Mouse (Mus musculus) cerebellum, adult 8-10 months (tissue): ENCODE measurements around the gene Meltf.
A peak's percentile ranks its signal among the peaks of the same experiment; 100 is the strongest.

Source experiments
- DNase-seq: peaks from one replicate; pipeline ENCODE4 v3.0.0; 2022

The Meltf gene

GRCm38 (mm10) chr16:31878573-31879257 is at the start of gene Meltf:
Meltf (plus strand) TSS chr16:31878810.
- DNase-seq: peak; percentile 80

GRCm38 (mm10) chr16:31830726-31831125 is 47.9 kb upstream of the Meltf start:
- no peak for DNase-seq

DNA sequence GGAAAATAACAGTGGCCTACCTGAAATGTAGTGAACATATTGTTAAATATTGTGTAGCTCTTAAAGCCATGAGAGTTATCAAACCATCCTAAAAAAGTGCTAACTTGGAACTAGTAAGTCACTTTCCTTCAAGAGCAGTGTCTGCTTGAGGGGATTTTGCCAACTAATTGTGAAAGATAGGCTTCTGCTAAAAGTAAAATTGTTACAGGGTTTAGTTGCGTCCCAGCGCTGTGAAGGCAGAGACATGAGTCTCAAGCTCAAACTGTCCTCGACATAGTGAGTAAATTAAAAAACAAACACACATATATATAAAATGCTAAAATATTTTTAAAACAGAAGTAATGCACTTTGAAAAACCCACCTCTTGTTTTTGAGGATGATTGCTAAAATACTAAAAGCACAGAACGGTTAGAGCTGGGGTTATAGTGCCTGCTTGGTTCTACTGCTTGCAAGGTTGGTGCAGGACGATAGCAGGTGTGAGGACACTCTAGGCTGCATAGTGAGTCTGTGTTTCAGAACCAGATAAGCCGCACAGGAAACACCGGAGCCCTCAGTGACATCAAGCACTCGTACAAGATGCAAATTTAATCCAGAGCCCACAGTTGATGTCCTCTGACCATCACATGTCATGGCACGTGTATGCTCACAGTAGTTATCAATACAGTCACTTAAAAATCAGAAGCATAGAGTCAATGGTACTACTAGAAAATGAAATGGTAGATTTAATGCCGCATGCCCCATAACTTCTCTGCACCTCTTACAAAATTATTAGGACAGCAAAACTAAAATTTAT is 45.8 kb upstream of the Meltf start:
- DNase-seq: no peak

- no peak for DNase-seq
Measured at GRCm38 (mm10) chr16:31834011-31834584, 44.5 kb upstream of the Meltf start.

- no peak for DNase-seq
Measured at GRCm38 (mm10) chr16:31834662-31835318, 43.8 kb upstream of the Meltf start.

DNA sequence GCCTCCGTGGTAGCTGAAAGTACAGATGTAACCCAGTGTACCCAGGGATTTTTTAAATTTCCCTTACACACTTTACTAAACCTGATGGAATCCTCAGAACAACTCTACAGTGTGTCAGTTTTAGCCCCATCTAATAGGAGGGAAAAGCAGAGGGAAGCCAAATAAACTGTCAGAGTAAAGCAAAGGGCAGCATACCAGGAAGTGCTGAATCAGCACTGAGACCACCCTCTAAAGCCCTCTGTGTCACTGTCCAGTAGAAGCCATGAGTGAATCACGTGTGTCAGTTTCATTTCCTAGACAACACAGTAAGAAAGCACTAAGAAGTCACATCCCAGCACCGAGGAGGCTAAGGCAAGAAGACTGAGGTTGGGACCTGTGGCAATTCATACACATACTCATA is 41.2 kb upstream of the Meltf start:
- DNase-seq: no peak

DNA sequence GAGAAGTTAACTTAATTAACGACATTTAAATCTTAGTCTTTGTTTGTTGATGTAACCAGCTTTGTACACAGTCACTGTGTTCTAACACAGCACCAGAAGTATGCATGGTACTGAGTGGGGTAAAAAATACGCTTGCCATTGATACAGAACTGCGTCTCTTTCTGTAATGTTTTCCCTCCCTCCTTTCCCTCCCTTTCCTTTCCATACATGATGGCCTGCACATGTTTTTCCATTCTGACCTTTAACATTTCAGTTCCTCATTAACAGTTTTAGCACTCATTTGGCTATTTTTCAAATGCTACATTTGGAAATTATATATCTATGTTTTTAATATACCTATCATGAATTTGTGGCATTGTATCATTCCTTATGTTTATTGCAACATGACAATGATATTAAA is 34.4 kb upstream of the Meltf start:
- no peak for DNase-seq

DNA sequence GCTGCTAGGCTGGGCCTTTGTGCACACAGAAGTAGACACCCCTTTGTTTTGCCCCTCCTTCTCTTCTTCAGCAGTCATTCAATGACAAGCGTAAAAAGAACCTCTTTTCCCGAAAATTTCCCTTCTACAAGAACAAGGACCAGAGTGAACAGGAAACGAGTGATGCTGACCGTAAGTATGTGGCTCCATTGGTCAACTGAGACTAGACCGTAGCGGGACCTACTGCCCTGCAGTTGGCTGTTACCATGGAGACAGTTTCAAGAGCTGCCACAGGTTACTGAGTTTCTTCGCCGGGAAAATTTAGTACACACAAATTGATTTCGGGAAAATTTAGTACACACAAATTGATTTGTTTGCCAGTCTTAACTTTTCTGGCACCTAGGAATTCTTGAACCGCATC is 31.8 kb upstream of the Meltf start:
- DNase-seq: no peak

DNA sequence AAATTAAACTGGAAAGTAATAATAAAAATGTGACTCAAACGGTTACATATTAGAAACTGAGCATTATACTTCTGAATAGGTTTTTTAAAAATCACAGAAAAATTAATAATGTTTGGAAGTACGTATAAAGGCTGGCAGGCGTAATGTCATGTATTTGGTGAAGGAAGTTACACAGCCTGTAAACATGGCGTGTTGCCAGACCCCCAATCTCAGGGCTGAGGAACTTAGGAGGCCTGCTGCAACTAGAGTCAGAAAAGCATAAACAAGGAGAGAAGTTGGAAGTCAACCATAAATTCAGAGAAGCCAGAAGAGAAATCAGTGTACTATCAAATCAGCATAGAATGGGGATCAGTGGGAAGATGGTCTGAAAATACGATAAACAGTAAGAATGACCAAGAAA is 14.7 kb upstream of the Meltf start:
- DNase-seq: no peak

- no peak for DNase-seq
Measured at GRCm38 (mm10) chr16:31865242-31865641, 13.4 kb upstream of the Meltf start.

GRCm38 (mm10) chr16:31866911-31867310 is 11.7 kb upstream of the Meltf start:
- no peak for DNase-seq

GRCm38 (mm10) chr16:31867736-31868135 is 10.9 kb upstream of the Meltf start:
- DNase-seq: no peak

GRCm38 (mm10) chr16:31873721-31874120 is 4.9 kb upstream of the Meltf start:
- DNase-seq: no peak

GRCm38 (mm10) chr16:31875391-31875790 is 3.2 kb upstream of the Meltf start:
- no peak for DNase-seq

GRCm38 (mm10) chr16:31876386-31876785 is 2.2 kb upstream of the Meltf start:
- peak; percentile 73 for DNase-seq

DNA sequence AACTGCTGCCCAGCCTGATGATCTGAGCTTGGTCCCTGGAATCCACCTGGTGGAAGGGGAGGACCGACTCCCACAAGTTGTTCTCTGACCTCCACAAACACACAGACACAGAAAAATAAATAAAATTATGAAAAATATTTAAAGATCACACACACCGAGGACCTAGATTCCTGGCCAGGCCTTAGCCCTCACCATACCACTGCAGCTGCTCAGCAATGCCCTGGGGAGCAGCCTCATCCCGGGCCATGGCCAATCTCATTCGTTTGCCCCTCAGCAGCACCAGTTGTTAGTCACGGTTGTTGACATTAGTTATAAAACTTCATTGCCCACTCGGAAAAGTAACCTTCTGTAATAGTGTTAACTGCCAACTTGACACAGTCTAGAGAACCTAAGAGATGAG is 558 bp upstream of the Meltf start:
- no peak for DNase-seq

DNA sequence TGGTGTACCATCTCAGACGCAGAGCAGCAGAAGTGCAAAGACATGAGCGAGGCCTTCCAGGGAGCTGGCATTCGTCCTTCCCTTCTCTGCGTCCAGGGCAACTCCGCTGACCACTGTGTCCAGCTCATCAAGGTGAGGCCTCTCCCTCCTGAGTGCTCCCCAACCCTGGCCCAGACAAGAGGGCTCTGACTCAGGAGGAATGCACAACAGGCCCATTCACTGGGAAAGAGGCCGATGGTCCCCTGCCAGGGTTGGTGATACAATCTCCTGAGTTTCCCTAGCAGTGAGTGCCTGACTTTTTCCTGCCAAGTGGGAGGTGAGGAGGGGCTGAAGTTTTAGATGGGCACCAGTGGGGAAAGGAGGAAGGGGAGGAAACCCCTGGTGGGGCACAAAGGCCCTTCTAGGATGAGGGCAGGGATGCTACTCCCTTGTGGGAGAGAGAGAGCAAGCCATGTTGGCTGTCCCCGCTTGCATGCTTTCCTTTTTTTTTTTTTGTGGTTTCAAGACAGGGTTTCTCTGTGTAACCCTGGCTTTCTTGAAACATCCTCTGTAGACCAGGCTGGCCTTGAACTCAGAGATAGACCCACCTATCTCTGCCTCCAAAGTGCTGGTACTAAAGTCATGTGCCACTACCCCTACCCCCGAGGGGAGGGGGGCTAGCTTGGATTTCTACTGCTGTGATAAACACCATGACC is 1.7 kb downstream of the Meltf start:
- DNase-seq: peak; percentile 27

GRCm38 (mm10) chr16:31882381-31882908 is 3.8 kb downstream of the Meltf start:
- DNase-seq: no peak

DNA sequence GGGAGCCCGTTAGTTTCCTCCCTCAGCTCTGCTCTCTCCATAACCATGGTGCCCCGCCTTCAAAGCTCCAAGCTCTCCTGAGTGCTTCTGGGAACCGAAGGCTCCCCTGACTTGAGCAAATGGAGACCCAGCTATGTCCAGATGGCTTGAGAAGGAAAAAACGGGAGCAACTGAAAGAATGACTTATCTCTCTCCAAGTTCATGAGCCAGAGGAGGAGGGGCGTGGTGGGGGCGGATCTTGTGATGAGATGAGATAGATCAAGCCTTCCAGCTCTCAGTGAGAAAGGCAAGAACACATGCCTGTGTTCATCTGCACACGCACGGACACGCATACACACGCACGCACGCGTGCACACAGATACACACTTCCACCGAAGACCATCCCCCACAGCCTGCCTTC is 4.7 kb downstream of the Meltf start:
- DNase-seq: no peak

GRCm38 (mm10) chr16:31883902-31884301 is 5.3 kb downstream of the Meltf start:
- no peak for DNase-seq

DNA sequence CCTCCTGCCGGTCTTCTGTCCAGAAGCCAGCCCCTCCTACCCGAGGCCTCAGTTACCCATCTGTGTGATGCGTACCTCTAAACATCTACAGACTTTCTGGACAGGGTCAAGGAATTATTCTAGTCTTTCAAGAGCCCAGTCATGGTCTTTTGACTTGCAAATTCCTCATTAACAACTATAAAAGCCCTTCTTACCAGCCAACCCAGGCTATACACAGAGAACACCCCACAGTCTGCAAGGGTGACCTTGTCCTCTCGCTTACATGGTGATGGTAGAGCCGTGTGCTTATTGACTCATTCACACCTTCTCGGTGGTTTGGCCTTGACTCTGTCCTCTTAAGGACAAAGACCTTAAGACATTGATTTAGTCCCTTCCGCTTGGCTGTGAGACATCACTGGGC is 12.3 kb downstream of the Meltf start:
- no peak for DNase-seq

GRCm38 (mm10) chr16:31893396-31894141 is 15.0 kb downstream of the Meltf start:
- no peak for DNase-seq
